Mouse (Mus musculus) lung, embryonic 14.5 days (tissue): ENCODE data around the gene Tex101. TPM values are rescaled to one million over a fixed set of nuclear protein-coding genes. Genes with fewer than 3 reads are reported as not detected.

Source experiments
- ATAC-seq: fragments of 200-750 bp; cut with Nextera tagmentation; 2 replicates; pipeline ENCODE4 v1.8.0; 2017; ENCODE audit warnings: mild to moderate bottlenecking, moderate TSS enrichment, moderate library complexity; ENCODE audit not compliant: insufficient read depth
- DNase-seq: peaks from one replicate; pipeline ENCODE4 v3.0.0-alpha.2; 2015
- H3K27ac ChIP-seq: fragments of 300-500 bp; sonication (generic); 2 replicates; pipeline ENCODE4 v1.5.1; 2014; ENCODE audit warnings: low read depth, mild to moderate bottlenecking, moderate library complexity
- H3K27me3 ChIP-seq: fragments of 300-500 bp; sonication (generic); 2 replicates; pipeline ENCODE4 v1.6.1; 2014; ENCODE audit warnings: low read length, control low read depth; ENCODE audit not compliant: insufficient read depth
- H3K36me3 ChIP-seq: fragments of 300-500 bp; sonication (generic); 2 replicates; pipeline ENCODE4 v1.6.1; 2014; ENCODE audit warnings: control low read depth; ENCODE audit not compliant: insufficient read depth
- H3K4me1 ChIP-seq: fragments of 300-500 bp; sonication (generic); 2 replicates; pipeline ENCODE4 v1.6.1; 2014; ENCODE audit warnings: antibody characterized with exemption, control low read depth; ENCODE audit not compliant: insufficient read depth
- H3K4me2 ChIP-seq: fragments of 300-500 bp; sonication (generic); 2 replicates; pipeline ENCODE4 v1.6.1; 2014; ENCODE audit warnings: mild to moderate bottlenecking
- H3K4me3 ChIP-seq: fragments of 300-500 bp; sonication (generic); 2 replicates; pipeline ENCODE4 v1.5.1; 2014; ENCODE audit warnings: low read depth, low read length
- H3K9ac ChIP-seq: fragments of 300-500 bp; sonication (generic); 2 replicates; pipeline ENCODE4 v1.6.1; 2014
- H3K9me3 ChIP-seq: fragments of 300-500 bp; sonication (generic); 2 replicates; pipeline ENCODE4 v1.6.1; 2016; ENCODE audit warnings: low read depth, low read length, control low read depth
- CTCF ChIP-seq: IDR thresholded peaks from 2 replicates; pipeline ENCODE4 v1.5.1; 2016; ENCODE audit warnings: antibody characterized with exemption, low read depth
- WGBS: fragments of 180-500 bp; shearing (Covaris S2); extraction: QIAGEN DNeasy Blood & Tissue Kit; methylation state at CpG from one replicate; pipeline ENCODE4 v1.1.7; 2014; 5-methylcytosine and 5-hydroxymethylcytosine counted together
- polyA plus RNA-seq: library from polyadenylated mRNA; unstranded; fragments of >200 nt; fragmentation: Nextera tagmentation; extraction: Ambion mirVana; gene quantifications from 2 replicates; pipeline ENCODE4 v1.2.1, GENCODE M21; 2014

Gene Tex101
- polyA plus RNA-seq, 1 experiment from 2014 or later: not detected

DNA sequence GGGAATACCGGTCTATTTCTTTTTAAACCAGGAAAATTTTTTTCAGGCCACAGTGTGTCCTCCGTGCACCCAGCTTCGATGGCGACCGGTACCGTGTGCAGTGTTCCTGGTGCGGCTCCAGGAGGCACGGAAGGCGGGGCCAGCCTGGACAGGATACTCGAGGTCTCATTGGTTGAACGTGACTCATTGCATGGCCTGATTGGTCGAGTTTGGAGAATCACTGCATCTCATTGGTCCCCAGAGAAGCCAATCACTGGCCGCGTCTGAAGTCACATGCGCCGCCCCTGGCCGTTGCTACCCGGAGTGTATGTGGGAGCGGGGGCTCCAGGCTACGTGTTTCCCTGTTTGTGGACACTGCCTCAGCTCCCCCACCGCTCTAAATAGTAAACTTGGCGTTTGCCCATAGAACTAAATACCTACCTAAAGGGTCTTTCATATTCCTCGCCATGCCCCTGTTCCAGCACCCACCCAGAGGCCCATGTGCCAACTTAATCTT, 4.5 kb downstream of the Tex101 start:
- Histone ChIP-seq H3K9me3 (no peaks in the 10 kb centered on the region), H3K9ac (no peak overlapping the region), H3K27me3 (no peaks in the 10 kb centered on the region), H3K4me3 (no peak overlapping the region), H3K4me2 (no peak overlapping the region), H3K4me1 (no peaks in the 10 kb centered on the region), H3K36me3 (no peaks in the 10 kb centered on the region), H3K27ac (no peak overlapping the region)
- ATAC-seq: no peak
- TF ChIP-seq CTCF: no peak
- WGBS: 87% methylated on average over 23 of the region's 23 CpGs
- no peak for DNase-seq

DNA sequence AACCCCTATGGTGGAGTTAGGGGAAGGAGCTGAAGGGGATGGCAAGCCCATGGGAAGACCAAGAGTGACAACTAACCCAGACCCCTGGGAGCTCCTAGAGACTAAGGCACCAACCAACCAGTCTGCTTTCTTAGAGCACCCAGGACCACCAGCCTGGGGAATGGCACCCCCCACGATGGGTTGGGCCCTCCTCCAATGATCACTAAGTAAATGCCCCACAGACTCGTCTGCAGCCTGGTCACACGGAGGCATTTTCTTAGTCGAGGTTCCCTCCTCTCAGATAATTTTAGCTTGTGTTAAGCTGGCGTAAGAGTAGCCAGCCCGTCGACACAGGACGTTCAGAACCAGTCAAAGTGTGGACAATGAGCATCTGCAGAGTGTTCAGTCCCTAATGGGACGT, 11.5 kb downstream of the Tex101 start:
- Histone ChIP-seq H3K9ac (no peak overlapping the region), H3K4me2 (no peak overlapping the region), H3K36me3 (no peaks in the 10 kb centered on the region), H3K4me3 (no peak overlapping the region), H3K27ac (no peak overlapping the region), H3K4me1 (no peaks in the 10 kb centered on the region), H3K9me3 (no peaks in the 10 kb centered on the region), H3K27me3 (no peaks in the 10 kb centered on the region)
- WGBS: 72% methylated on average over 9 of the region's 9 CpGs
- no peak for TF ChIP-seq CTCF
- DNase-seq (no peak), ATAC-seq (no peak)

DNA sequence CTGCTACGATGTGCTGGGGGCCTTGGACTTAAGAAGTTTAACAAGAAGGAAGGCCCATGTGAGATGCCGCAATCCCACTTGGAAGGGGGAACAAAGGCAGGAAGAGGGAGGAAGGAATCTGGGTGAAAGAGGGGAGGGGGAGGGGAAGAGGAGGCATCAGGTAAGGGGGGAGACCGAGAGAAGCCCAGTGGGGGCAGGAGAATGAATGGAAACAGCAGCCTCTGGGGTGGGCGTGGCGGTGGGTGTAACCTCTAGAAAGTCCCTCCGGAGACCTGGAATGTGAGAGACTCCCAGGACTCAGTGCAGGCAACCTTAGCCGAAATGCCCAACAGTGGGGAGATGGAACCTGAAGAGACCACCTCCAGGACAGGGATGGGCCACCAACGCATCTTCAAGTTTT, 12.2 kb downstream of the Tex101 start:
- Histone ChIP-seq H3K9ac (no peak overlapping the region), H3K4me1 (no peaks in the 10 kb centered on the region), H3K9me3 (no peaks in the 10 kb centered on the region), H3K36me3 (no peaks in the 10 kb centered on the region), H3K4me2 (no peak overlapping the region), H3K4me3 (no peak overlapping the region), H3K27ac (no peak overlapping the region), H3K27me3 (no peaks in the 10 kb centered on the region)
- WGBS: 35% methylated on average over 8 of the region's 8 CpGs
- ATAC-seq: no peak
- DNase-seq: no peak
- TF ChIP-seq CTCF: no peak

- TF ChIP-seq CTCF: peak; percentile 97
- H3K4me1 ChIP-seq: no peaks in the 10 kb centered on the region
- H3K9me3 ChIP-seq: no peaks in the 10 kb centered on the region
- no peak overlapping the region for H3K27ac ChIP-seq
- no peaks in the 10 kb centered on the region for H3K27me3 ChIP-seq
- no peaks in the 10 kb centered on the region for H3K36me3 ChIP-seq
- no peak overlapping the region for H3K9ac ChIP-seq
- DNase-seq: peak; percentile 94
- WGBS: 12% methylated on average over 8 of the region's 8 CpGs
- H3K4me3 ChIP-seq: no peak overlapping the region
- H3K4me2 ChIP-seq: no peak overlapping the region
- ATAC-seq: peak; percentile 71
Measured at GRCm38 (mm10) chr7:24662575-24662974, 13.9 kb downstream of the Tex101 start.

- H3K4me2 ChIP-seq: no peak overlapping the region
- no peak overlapping the region for H3K27ac ChIP-seq
- no peak for DNase-seq
- H3K27me3 ChIP-seq: no peaks in the 10 kb centered on the region
- H3K9me3 ChIP-seq: no peaks in the 10 kb centered on the region
- no peak overlapping the region for H3K4me3 ChIP-seq
- no peak for TF ChIP-seq CTCF
- no peak overlapping the region for H3K9ac ChIP-seq
- no peaks in the 10 kb centered on the region for H3K4me1 ChIP-seq
- ATAC-seq: no peak
- WGBS: 52% methylated on average over 17 of the region's 17 CpGs
- no peaks in the 10 kb centered on the region for H3K36me3 ChIP-seq
Measured at GRCm38 (mm10) chr7:24661118-24661904, 15.2 kb downstream of the Tex101 start.

- Histone ChIP-seq H3K9me3 (no peaks in the 10 kb centered on the region), H3K27me3 (no peaks in the 10 kb centered on the region), H3K27ac (no peak overlapping the region), H3K4me1 (no peaks in the 10 kb centered on the region), H3K4me3 (no peak overlapping the region), H3K36me3 (no peaks in the 10 kb centered on the region), H3K9ac (no peak overlapping the region), H3K4me2 (no peak overlapping the region)
- 24% methylated on average over 12 of the region's 12 CpGs for WGBS
- ATAC-seq: no peak
- DNase-seq: peak; percentile 17
- TF ChIP-seq CTCF: no peak
Measured at GRCm38 (mm10) chr7:24659737-24660357, 16.6 kb downstream of the Tex101 start.

- peak; percentile 92 for TF ChIP-seq CTCF
- Histone ChIP-seq H3K27ac (no peak overlapping the region), H3K36me3 (no peaks in the 10 kb centered on the region), H3K4me2 (no peak overlapping the region), H3K27me3 (no peaks in the 10 kb centered on the region), H3K4me3 (no peak overlapping the region), H3K4me1 (no peaks in the 10 kb centered on the region), H3K9me3 (no peaks in the 10 kb centered on the region), H3K9ac (no peak overlapping the region)
- ATAC-seq (no peak), DNase-seq (peak; percentile 75)
- whole genome bisulfite sequencing: 21% methylated on average over 7 of the region's 7 CpGs
Measured at GRCm38 (mm10) chr7:24653681-24654080, 22.8 kb downstream of the Tex101 start.
